Mouse (Mus musculus): ENCODE results near the gene Fam71f2. TPM values are rescaled to one million over a fixed set of nuclear protein-coding genes. Genes with fewer than 3 reads are reported as not detected.

Gene Fam71f2
- polyA plus RNA-seq, 1 experiment, result not detected

Other genes starting within 250 kb of the Fam71f2 start
- gene Lep, start 219.4 kb upstream of the Fam71f2 start, polyA plus RNA-seq (2012; ENCODE audit: insufficient read depth, insufficient read length, missing spikeins), result 83.0 and 169 TPM in 2 replicates
- gene Rbm28, start 114.6 kb upstream of the Fam71f2 start, polyA plus RNA-seq (2012; ENCODE audit: insufficient read depth, insufficient read length, missing spikeins), result 29.0 and 33.8 TPM in 2 replicates
- 1.5 and 1.6 TPM in 2 replicates for gene Prrt4, start 100.0 kb upstream of the Fam71f2 start, polyA plus RNA-seq (2012; ENCODE audit: insufficient read depth, insufficient read length, missing spikeins)
- 68.7 and 105 TPM in 2 replicates for gene Impdh1, start 63.2 kb upstream of the Fam71f2 start, polyA plus RNA-seq (2012; ENCODE audit: insufficient read depth, insufficient read length, missing spikeins)
- 9.2 and 22.3 TPM in 2 replicates for gene Hilpda, start 7.1 kb upstream of the Fam71f2 start, polyA plus RNA-seq (2012; ENCODE audit: insufficient read depth, insufficient read length, missing spikeins)
- not detected in 2 replicates for gene Fam71f1, start 39.5 kb downstream of the Fam71f2 start, polyA plus RNA-seq (2012; ENCODE audit: insufficient read depth, insufficient read length, missing spikeins)
- 119 and 162 TPM in 2 replicates for gene Calu, start 68.5 kb downstream of the Fam71f2 start, polyA plus RNA-seq (2012; ENCODE audit: insufficient read depth, insufficient read length, missing spikeins)
- not detected in 2 replicates for gene Opn1sw, start 108.9 kb downstream of the Fam71f2 start, polyA plus RNA-seq (2012; ENCODE audit: insufficient read depth, insufficient read length, missing spikeins)
- gene Ccdc136, start 116.7 kb downstream of the Fam71f2 start, polyA plus RNA-seq (2012; ENCODE audit: insufficient read depth, insufficient read length, missing spikeins), result 0.46 TPM in 1 of 2 replicates, not detected in the other
- gene Flnc, start 153.7 kb downstream of the Fam71f2 start, polyA plus RNA-seq (2012; ENCODE audit: insufficient read depth, insufficient read length, missing spikeins), result 1.5 and 3.0 TPM in 2 replicates
- gene Atp6v1f, start 188.1 kb downstream of the Fam71f2 start, polyA plus RNA-seq (2012; ENCODE audit: insufficient read depth, insufficient read length, missing spikeins), result 252 and 255 TPM in 2 replicates
- gene Atp6v1fnb, start 191.8 kb downstream of the Fam71f2 start, polyA plus RNA-seq (2012; ENCODE audit: insufficient read depth, insufficient read length, missing spikeins), result not detected in 2 replicates
- 12.6 and 26.4 TPM in 2 replicates for gene Kcp, start 228.4 kb downstream of the Fam71f2 start, polyA plus RNA-seq (2012; ENCODE audit: insufficient read depth, insufficient read length, missing spikeins)
- 2.0 and 2.6 TPM in 2 replicates for gene Irf5, start 247.0 kb downstream of the Fam71f2 start, polyA plus RNA-seq (2012; ENCODE audit: insufficient read depth, insufficient read length, missing spikeins)